Mouse (Mus musculus): Measurements from ENCODE around the gene Kif26b. TPM values are rescaled to one million over a fixed set of nuclear protein-coding genes. Genes with fewer than 3 reads are reported as not detected.
A peak's percentile ranks its signal among the peaks of the same experiment; 100 is the strongest.

Kif26b gene
- polyA plus RNA-seq, 1 experiment = 3.5 TPM

GRCm38 (mm10) chr1:178762125-178762741 is 233.3 kb downstream of the Kif26b start:
- no peak for DNase-seq (ENCODE audit: extremely low spot score in 1 of 2, low spot score in 1 of 2)

- no peak for DNase-seq (ENCODE audit: extremely low spot score in 1 of 2, low spot score in 1 of 2)
Measured at GRCm38 (mm10) chr1:178764914-178765313, 236.0 kb downstream of the Kif26b start.

DNA sequence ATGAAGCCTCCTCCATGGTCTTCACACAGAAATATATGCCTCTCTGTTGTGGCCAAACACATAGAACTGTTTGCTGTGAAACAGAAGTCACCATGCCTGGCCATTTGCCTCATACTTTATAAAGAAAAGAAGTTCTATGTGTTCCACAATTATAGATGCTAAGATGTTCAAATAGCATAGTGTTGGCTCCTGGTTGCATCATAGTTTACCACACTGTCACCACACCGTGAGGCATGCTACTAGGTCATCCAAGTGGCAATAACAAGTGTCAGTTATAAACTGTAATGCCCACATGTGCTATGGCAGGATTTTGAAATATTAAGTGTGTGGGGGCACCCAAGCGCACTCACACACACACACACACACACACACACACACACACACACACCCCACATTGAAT is 236.7 kb downstream of the Kif26b start:
- no peak for DNase-seq (ENCODE audit: extremely low spot score in 1 of 2, low spot score in 1 of 2)

- DNase-seq (ENCODE audit: extremely low spot score in 1 of 2, low spot score in 1 of 2) = no peak
Measured at GRCm38 (mm10) chr1:178768976-178769375, 240.1 kb downstream of the Kif26b start.

GRCm38 (mm10) chr1:178769988-178770387 is 241.1 kb downstream of the Kif26b start:
- DNase-seq (ENCODE audit: extremely low spot score in 1 of 2, low spot score in 1 of 2) = no peak

GRCm38 (mm10) chr1:178770626-178771362 is 241.9 kb downstream of the Kif26b start:
- no peak for DNase-seq (ENCODE audit: extremely low spot score in 1 of 2, low spot score in 1 of 2)

DNA sequence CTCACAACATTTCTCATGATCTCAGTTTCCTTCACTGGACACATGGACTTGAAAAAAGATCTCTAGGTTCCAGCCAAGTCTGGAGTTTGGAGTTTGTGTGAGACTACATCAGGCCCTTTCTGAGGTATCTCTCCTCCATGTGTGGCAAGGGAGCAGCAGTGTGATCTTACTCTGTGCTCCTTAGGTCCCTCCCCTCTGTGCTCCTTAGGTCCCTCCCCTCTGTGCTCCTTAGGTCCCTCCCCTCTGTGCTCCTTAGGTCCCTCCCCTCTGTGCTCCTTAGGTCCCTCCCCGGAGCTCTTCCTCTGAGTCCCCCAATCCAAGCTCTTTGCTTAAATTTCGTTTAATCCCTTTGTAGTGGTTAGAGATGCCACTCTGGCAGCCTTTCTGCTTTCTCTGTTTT is 250.8 kb downstream of the Kif26b start:
- DNase-seq (ENCODE audit: extremely low spot score in 1 of 2, low spot score in 1 of 2) = no peak

DNA sequence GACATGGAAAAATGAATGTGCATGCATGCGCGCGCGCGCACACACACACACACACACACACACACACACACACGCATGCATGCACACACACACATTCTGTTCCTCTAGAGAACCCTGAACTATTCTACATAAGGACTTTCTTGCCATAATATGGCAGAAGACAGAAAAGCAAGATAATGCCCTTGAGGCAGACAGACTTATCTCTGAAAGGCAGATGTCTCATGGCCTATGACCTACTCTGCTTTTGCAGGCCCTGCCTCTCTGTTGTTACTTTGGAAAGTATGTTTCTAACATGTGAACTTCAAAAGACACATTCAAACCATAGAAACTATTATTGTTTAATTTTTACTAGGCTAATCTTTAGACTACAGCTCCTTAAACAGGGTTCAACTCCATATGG is 255.1 kb downstream of the Kif26b start:
- no peak for DNase-seq (ENCODE audit: extremely low spot score in 1 of 2, low spot score in 1 of 2)

GRCm38 (mm10) chr1:178791266-178791665 is 262.3 kb downstream of the Kif26b start:
- no peak for DNase-seq (ENCODE audit: extremely low spot score in 1 of 2, low spot score in 1 of 2)

DNA sequence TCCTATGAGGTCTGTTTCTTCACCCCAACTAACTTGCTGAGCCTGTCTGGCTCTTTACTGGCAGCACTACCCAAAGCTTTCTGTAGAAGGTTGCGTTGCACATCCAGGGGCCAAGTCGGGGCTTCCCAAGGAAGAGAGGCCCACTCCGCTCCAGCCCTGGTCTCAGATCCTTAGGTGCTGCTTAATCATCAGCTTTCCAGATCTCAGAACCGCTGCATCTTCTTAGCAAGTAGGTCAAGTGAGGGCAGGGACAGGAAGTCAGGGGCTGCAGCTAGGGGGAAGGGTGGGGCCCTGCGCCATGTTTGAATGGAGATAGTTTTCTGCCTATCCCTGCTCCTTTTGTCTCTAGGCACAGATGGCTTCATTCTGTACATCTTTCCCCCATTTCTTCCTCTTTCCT is 263.8 kb downstream of the Kif26b start:
- DNase-seq (ENCODE audit: extremely low spot score in 1 of 2, low spot score in 1 of 2) = no peak

- DNase-seq (ENCODE audit: extremely low spot score in 1 of 2, low spot score in 1 of 2) = no peak
Measured at GRCm38 (mm10) chr1:178794866-178795265, 265.9 kb downstream of the Kif26b start.

GRCm38 (mm10) chr1:178797388-178797787 is 268.5 kb downstream of the Kif26b start:
- DNase-seq (ENCODE audit: extremely low spot score in 1 of 2, low spot score in 1 of 2) = no peak

DNA sequence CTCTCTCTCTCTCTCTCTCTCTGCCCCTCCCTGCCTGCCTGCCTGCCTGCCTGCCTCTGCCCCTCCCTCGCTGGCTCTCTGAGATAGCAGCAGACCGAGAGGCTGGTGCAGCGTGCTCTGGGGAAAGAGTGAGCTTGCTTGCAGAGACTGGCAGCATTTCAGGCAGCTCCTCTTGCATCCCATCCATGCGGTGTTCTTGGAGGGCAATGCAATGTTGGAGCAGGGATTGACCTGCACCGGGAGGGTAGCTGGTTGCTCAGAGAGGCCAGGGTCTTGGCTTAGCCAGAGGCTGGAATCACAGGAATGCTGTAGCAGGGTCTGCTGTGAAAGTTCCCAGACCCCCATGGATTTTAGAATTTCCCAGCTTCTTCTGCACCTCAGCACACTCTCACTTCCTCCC is 269.4 kb downstream of the Kif26b start:
- DNase-seq (ENCODE audit: extremely low spot score in 1 of 2, low spot score in 1 of 2) = peak in 1 of 2 experiments; percentile 42

DNA sequence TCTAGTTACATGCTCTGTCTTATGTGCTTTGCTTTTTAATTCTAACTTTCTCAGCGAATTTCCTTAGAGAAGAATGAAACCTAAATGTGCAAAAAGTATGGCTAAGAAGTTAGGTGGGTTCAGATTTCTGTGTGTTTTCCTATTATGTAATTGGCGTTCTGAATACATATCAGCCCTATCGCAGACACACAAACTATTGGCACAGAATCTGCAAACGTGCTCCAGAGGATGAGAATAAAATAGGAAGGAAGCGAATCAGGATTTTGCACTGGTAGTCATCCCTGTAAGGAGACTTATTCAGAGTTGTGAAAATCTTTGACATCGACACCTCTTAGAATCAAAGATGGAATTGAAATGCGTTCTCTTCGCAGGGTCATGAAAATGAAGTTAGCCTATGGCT is 270.0 kb downstream of the Kif26b start:
- no peak for DNase-seq (ENCODE audit: extremely low spot score in 1 of 2, low spot score in 1 of 2)

GRCm38 (mm10) chr1:178799836-178800552 is 271.1 kb downstream of the Kif26b start:
- DNase-seq (ENCODE audit: extremely low spot score in 1 of 2, low spot score in 1 of 2) = no peak

DNA sequence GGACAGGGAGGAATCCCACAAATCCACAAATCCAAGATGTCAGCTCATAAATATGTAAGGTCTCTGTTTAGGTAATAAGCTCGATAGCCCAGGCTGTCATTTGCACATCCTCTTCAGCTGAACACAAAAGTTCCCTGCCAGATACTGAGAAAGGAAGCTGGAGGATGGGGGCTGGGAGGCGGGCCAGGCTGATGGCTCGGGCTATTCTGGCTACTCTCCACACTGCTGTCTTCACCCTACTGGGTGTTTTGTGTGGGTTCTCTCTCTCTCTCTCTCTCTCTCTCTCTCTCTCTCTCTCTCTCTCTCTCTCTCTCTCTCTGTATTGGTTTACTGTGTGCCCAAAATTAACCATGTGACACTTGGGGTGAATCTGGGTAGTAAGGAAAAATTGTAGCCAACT is 274.2 kb downstream of the Kif26b start:
- no peak for DNase-seq (ENCODE audit: extremely low spot score in 1 of 2, low spot score in 1 of 2)

DNA sequence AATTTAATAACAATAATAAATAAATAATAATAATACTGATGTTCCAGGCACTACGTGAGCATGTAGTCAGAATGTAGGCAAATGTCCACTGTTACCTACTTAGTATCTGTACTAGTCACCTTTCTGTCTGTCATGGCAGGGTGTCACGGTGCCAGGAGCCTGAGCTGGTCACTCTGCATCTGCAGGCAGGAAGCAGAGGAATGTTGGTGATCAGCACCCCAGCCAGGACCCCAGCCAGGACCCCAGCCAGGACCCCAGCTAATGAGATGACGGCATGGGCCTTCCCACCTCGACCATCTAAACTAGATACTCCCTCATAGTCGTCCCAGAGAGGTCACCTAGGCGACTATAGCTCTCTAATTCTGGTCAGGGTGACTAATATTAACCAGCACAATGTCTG is 288.6 kb downstream of the Kif26b start:
- DNase-seq (ENCODE audit: extremely low spot score in 1 of 2, low spot score in 1 of 2) = no peak

GRCm38 (mm10) chr1:178819060-178819459 is 290.1 kb downstream of the Kif26b start:
- no peak for DNase-seq (ENCODE audit: extremely low spot score in 1 of 2, low spot score in 1 of 2)

- DNase-seq (ENCODE audit: extremely low spot score in 1 of 2, low spot score in 1 of 2) = no peak
Measured at GRCm38 (mm10) chr1:178820079-178820478, 291.2 kb downstream of the Kif26b start.

GRCm38 (mm10) chr1:178820556-178821435 is 291.9 kb downstream of the Kif26b start:
- no peak for DNase-seq (ENCODE audit: extremely low spot score in 1 of 2, low spot score in 1 of 2)

GRCm38 (mm10) chr1:178824871-178825270 is 295.9 kb downstream of the Kif26b start:
- DNase-seq (ENCODE audit: extremely low spot score in 1 of 2, low spot score in 1 of 2) = no peak

Measured in frontal cortex, adult 2 months (tissue).